Mouse (Mus musculus) olfactory bulb, adult 2 months (tissue): ENCODE data around the gene Tmem235. TPM values are rescaled to one million over a fixed set of nuclear protein-coding genes. Genes with fewer than 3 reads are reported as not detected.

ENCODE experiments used
- H3K27ac ChIP-seq: fragments of 200-500 bp; 2 replicates; pipeline ENCODE4 v1.5.1; 2012; ENCODE audit warnings: low read depth, low read length; ENCODE audit not compliant: insufficient read depth
- H3K4me1 ChIP-seq: fragments of 200-500 bp; 2 replicates; pipeline ENCODE4 v1.6.1; 2012; ENCODE audit warnings: low read length; ENCODE audit not compliant: control insufficient read depth, insufficient read depth
- H3K4me3 ChIP-seq: fragments of 200-500 bp; 2 replicates; pipeline ENCODE4 v1.5.1; 2012; ENCODE audit warnings: mild to moderate bottlenecking, low read depth, low read length, moderate library complexity; ENCODE audit not compliant: insufficient read depth
- CTCF ChIP-seq: fragments of 200-500 bp; IDR thresholded peaks from 2 replicates; pipeline ENCODE4 v1.5.1; 2012; ENCODE audit warnings: low read depth, mild to moderate bottlenecking, low read length, moderate library complexity; ENCODE audit not compliant: insufficient read depth
- POLR2A ChIP-seq: fragments of 200-500 bp; IDR thresholded peaks from 2 replicates; pipeline ENCODE4 v1.6.1; 2012; ENCODE audit warnings: mild to moderate bottlenecking, low read depth, low read length, moderate library complexity; ENCODE audit not compliant: insufficient read depth
- WGBS: fragments of 180-500 bp; shearing (Covaris S2); methylation state at CpG from one replicate; pipeline ENCODE4 v1.1.7; 2018; 5-methylcytosine and 5-hydroxymethylcytosine counted together
- polyA plus RNA-seq: library from polyadenylated mRNA; stranded (reverse); fragments of >200 nt; gene quantifications from 2 replicates; pipeline ENCODE4 v1.2.4, GENCODE M21; 2012; ENCODE audit warnings: low replicate concordance; ENCODE audit not compliant: missing spikeins, insufficient read depth, insufficient read length

The Tmem235 gene
- polyA plus RNA-seq, 1 experiment = not detected

GRCm38 (mm10) chr11:117855975-117856374, 4.6 kb upstream of the Tmem235 start:
- 0 out of 2 replicates have a peak, but pooled peaks cover 4% of the 10 kb centered on the region for H3K4me1 ChIP-seq
- no peak overlapping the region for H3K4me3 ChIP-seq
- no peak overlapping the region for H3K27ac ChIP-seq
- 84% methylated on average over 1 of the region's 1 CpGs for WGBS
- TF ChIP-seq CTCF = no peak
- no peak for TF ChIP-seq POLR2A

GRCm38 (mm10) chr11:117857462-117857861, 3.1 kb upstream of the Tmem235 start:
- Histone ChIP-seq H3K27ac (no peak overlapping the region), H3K4me1 (0 out of 2 replicates have a peak, but pooled peaks cover 4% of the 10 kb centered on the region), H3K4me3 (no peak overlapping the region)
- WGBS = 93% methylated on average over 10 of the region's 10 CpGs
- TF ChIP-seq POLR2A (no peak), CTCF (no peak)

GRCm38 (mm10) chr11:117858392-117858791, 2.2 kb upstream of the Tmem235 start:
- H3K27ac ChIP-seq = no peak overlapping the region
- 56% methylated on average over 3 of the region's 3 CpGs for WGBS
- H3K4me3 ChIP-seq = no peak overlapping the region
- no peak for TF ChIP-seq POLR2A
- TF ChIP-seq CTCF = no peak
- H3K4me1 ChIP-seq = 0 out of 2 replicates have a peak, but pooled peaks cover 4% of the 10 kb centered on the region

- H3K27ac ChIP-seq = no peak overlapping the region
- TF ChIP-seq CTCF (no peak), POLR2A (no peak)
- 0 out of 2 replicates have a peak, but pooled peaks cover 4% of the 10 kb centered on the region for H3K4me1 ChIP-seq
- 46% methylated on average over 11 of the region's 11 CpGs for WGBS
- H3K4me3 ChIP-seq = no peak overlapping the region
Measured at GRCm38 (mm10) chr11:117863174-117863856, 2.8 kb downstream of the Tmem235 start.

GRCm38 (mm10) chr11:117864805-117865204, 4.3 kb downstream of the Tmem235 start:
- H3K4me1 ChIP-seq = 0 out of 2 replicates have a peak, but pooled peaks cover 4% of the 10 kb centered on the region
- TF ChIP-seq POLR2A (no peak), CTCF (no peak)
- H3K27ac ChIP-seq = no peak overlapping the region
- 68% methylated on average over 2 of the region's 2 CpGs for whole genome bisulfite sequencing
- no peak overlapping the region for H3K4me3 ChIP-seq

- no peak overlapping the region for H3K27ac ChIP-seq
- no peak for TF ChIP-seq POLR2A
- no peak for TF ChIP-seq CTCF
- 30% methylated on average over 6 of the region's 6 CpGs for WGBS
Measured at GRCm38 (mm10) chr11:117865988-117866387, 5.4 kb downstream of the Tmem235 start.

GRCm38 (mm10) chr11:117870688-117871365, 10.3 kb downstream of the Tmem235 start:
- Histone ChIP-seq H3K27ac (no peak overlapping the region), H3K4me1 (peaks cover 13% of the 10 kb centered on the region), H3K4me3 (no peak overlapping the region)
- TF ChIP-seq POLR2A = no peak
- TF ChIP-seq CTCF = peak; percentile 84
- WGBS = 34% methylated on average over 12 of the region's 12 CpGs

More at GRCm38 (mm10) chr11:117865988-117866387, 5.4 kb downstream of the Tmem235 start:
- H3K4me3 ChIP-seq = no peak overlapping the region
- H3K4me1 ChIP-seq = peaks cover 5% of the 10 kb centered on the region; the same call in 1 of the 2 replicates

GRCm38 (mm10) chr11:117871376-117871775, 10.8 kb downstream of the Tmem235 start:
- WGBS = 77% methylated on average over 5 of the region's 5 CpGs
- no peak for TF ChIP-seq CTCF
- H3K27ac ChIP-seq = no peak overlapping the region
- H3K4me3 ChIP-seq = no peak overlapping the region
- peaks cover 13% of the 10 kb centered on the region for H3K4me1 ChIP-seq

GRCm38 (mm10) chr11:117871911-117872584, 11.5 kb downstream of the Tmem235 start:
- 73% methylated on average over 12 of the region's 12 CpGs for WGBS
- H3K27ac ChIP-seq = no peak overlapping the region

More at GRCm38 (mm10) chr11:117871911-117872584, 11.5 kb downstream of the Tmem235 start:
- no peak overlapping the region for H3K4me3 ChIP-seq
- H3K4me1 ChIP-seq = peaks cover 13% of the 10 kb centered on the region
- no peak for TF ChIP-seq CTCF
- TF ChIP-seq POLR2A = no peak
